21 mouse cellular contexts compared by ENCODE assay signal in the genomic region with DNA sequence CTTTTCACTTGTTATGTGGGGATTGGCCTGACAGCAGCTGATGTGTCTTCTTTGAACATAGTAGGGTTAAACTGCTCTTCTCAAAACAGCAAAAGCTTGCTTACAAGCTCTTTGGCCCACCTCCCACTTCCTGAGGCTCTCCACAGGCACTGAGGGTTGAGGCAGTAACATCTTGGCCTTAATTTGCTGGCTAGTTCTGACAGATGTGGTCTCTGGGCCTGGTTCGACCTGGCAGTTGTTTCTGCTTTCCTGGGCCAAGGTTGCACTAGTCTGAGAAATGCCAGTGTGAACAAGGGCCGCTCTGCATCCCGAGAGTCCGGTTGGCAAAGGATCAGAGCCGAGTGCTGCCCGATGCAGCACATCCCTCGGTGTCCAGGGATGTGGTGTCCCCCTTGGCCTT. TPM values are rescaled to one million over a fixed set of nuclear protein-coding genes. Genes with fewer than 3 reads are reported as not detected.
A peak's percentile ranks its signal among the peaks of the same experiment; 100 is the strongest.
DNase-seq lines count a peak whose midpoint lies in the region; ATAC-seq and TF ChIP-seq lines count a peak whose summit lies in the region.
"Had no signal": no experiment of that assay in that cellular context is flagged by ENCODE, and none has a peak within 500 bp of the region (broad histone marks: within the 10 kb centered on the region; RNA-seq: fewer than 3 reads in every experiment).

No protein-coding gene starts in this region.

- H3K27me3 ChIP-seq in embryonic facial prominence, embryonic 10.5 days (replicated peaks; ENCODE audit: low read depth, poor library complexity, severe bottlenecking): peaks cover 78% of the 10 kb centered on the region
- peaks cover 1% of the 10 kb centered on the region for H3K27me3 ChIP-seq in intestine, embryonic 15.5 days (replicated peaks)

- H3K4me1 ChIP-seq in embryonic facial prominence, embryonic 10.5 days: peaks cover 68% of the 10 kb centered on the region
- H3K4me1 ChIP-seq in intestine, embryonic 15.5 days (replicated peaks): peaks cover 12% of the 10 kb centered on the region

- H3K36me3 ChIP-seq in embryonic facial prominence, embryonic 10.5 days (replicated peaks): no peaks in the 10 kb centered on the region; the same call in 1 of the 2 replicates
- H3K36me3 ChIP-seq in intestine, embryonic 15.5 days: no peaks in the 10 kb centered on the region
- H3K36me3 ChIP-seq: forebrain, embryonic 12.5 days; heart, embryonic 10.5 days; liver, embryonic 12.5 days; neural tube, embryonic 15.5 days had no signal

- WGBS in embryonic facial prominence, embryonic 10.5 days: 90% methylated on average over 7 of the region's 7 CpGs
- WGBS in intestine, embryonic 15.5 days: 82% methylated on average over 7 of the region's 7 CpGs

- DNase-seq in gastrocnemius, adult 2 months: peak; percentile 46
- no peak for DNase-seq in gastrocnemius, adult 18-20 months (ENCODE audit: low spot score)
- DNase-seq in lung, postnatal 36 days: peak; percentile 35
- DNase-seq in lung, postnatal 14 days: no peak
- no peak for DNase-seq in embryonic facial prominence, embryonic 10.5 days (ENCODE audit: low spot score)
- DNase-seq in ovary, postnatal 14 days (ENCODE audit: low spot score): no peak
- DNase-seq: cerebellum, adult 9-11 months; kidney, adult 18-20 months; layer of hippocampus, postnatal 36 days; right cerebral cortex, postnatal 14 days had no signal

- H3K9me3 ChIP-seq in embryonic facial prominence, embryonic 10.5 days: no peaks in the 10 kb centered on the region
- H3K9me3 ChIP-seq in intestine, embryonic 15.5 days: no peaks in the 10 kb centered on the region
- H3K9me3 ChIP-seq: forebrain, embryonic 12.5 days; heart, embryonic 10.5 days; liver, embryonic 12.5 days; lung, embryonic 15.5 days; neural tube, embryonic 15.5 days had no signal

- no peak overlapping the region for H3K4me2 ChIP-seq in intestine, embryonic 15.5 days (replicated peaks)
- H3K4me2 ChIP-seq: forebrain, embryonic 12.5 days; liver, embryonic 12.5 days; lung, embryonic 15.5 days; neural tube, embryonic 15.5 days had no signal

- intact Hi-C loops in gastrocnemius, adult 2 months (cut with DNase I): no loop called here

- H3K27ac ChIP-seq in gastrocnemius, adult 2 months: no peak overlapping the region
- peak overlapping the region; percentile 37; the same call in 1 of the 2 replicates for H3K27ac ChIP-seq in embryonic facial prominence, embryonic 10.5 days (replicated peaks)
- H3K27ac ChIP-seq in intestine, embryonic 15.5 days: no peak overlapping the region
- H3K27ac ChIP-seq: forebrain, embryonic 12.5 days; heart, embryonic 10.5 days; kidney, postnatal 0 days; layer of hippocampus, adult 2 months; liver, embryonic 12.5 days; lung, embryonic 15.5 days; neural tube, embryonic 15.5 days had no signal

- no peak overlapping the region for H3K9ac ChIP-seq in intestine, embryonic 15.5 days
- H3K9ac ChIP-seq: forebrain, embryonic 12.5 days; liver, embryonic 12.5 days; lung, embryonic 15.5 days; neural tube, embryonic 15.5 days had no signal

- no peak for TF ChIP-seq CTCF in gastrocnemius, adult 2 months (IDR thresholded peaks at IDR 0.05)

- H3K4me3 ChIP-seq in gastrocnemius, adult 2 months: no peak overlapping the region
- H3K4me3 ChIP-seq in embryonic facial prominence, embryonic 10.5 days: no peak overlapping the region
- H3K4me3 ChIP-seq in intestine, embryonic 15.5 days (replicated peaks): no peak overlapping the region
- H3K4me3 ChIP-seq: forebrain, embryonic 12.5 days; heart, embryonic 10.5 days; layer of hippocampus, adult 2 months; liver, embryonic 12.5 days; lung, embryonic 15.5 days; neural tube, embryonic 15.5 days had no signal

- no peak for ATAC-seq in intestine, embryonic 15.5 days
- ATAC-seq: liver, embryonic 12.5 days; midbrain, embryonic 16.5 days had no signal

RNA-seq across cellular contexts. Expression of a gene that starts 27.3 kb away (rescaled TPM):
- 1 to 10 TPM in 1 of 2 experiments, under 1 TPM in 1; 0.87 to 1.8 TPM for total RNA-seq in gastrocnemius, adult 2 months (2021)
- total RNA-seq in gastrocnemius, adult 18-20 months (2021): 1 to 10 TPM; 1.3 to 1.4 TPM
- 1.0 and 1.4 TPM in 2 replicates for polyA plus RNA-seq in embryonic facial prominence, embryonic 10.5 days (2016; fragmentation: Nextera tagmentation; extraction: Ambion mirVana)
- 0.16 TPM in 1 of 2 replicates, not detected in the other for polyA plus RNA-seq in intestine, embryonic 15.5 days (2015; fragmentation: Nextera tagmentation; extraction: Ambion mirVana)
- total RNA-seq: megakaryocyte-erythroid progenitor cell, adult 5-6 weeks had no signal
- polyA plus RNA-seq: stomach, embryonic 14.5 days had no signal

Comparison
In these comparisons a context has a peak if more than half of its experiments do, and no peak if none do; other contexts are left out.
1. DNase-seq: peak in gastrocnemius, adult 2 months (single experiment) and lung, postnatal 36 days (single experiment); none in gastrocnemius, adult 18-20 months (single experiment), lung, postnatal 14 days (single experiment), embryonic facial prominence, embryonic 10.5 days (single experiment) and ovary, postnatal 14 days (single experiment).